Mouse (Mus musculus) heart, adult 2 months (tissue): Measurements from ENCODE around the gene Lrrc4.

Experiments
- CTCF ChIP-seq: fragments of 200-600 bp; IDR thresholded peaks from 2 replicates; pipeline ENCODE4 v1.8.1; 2022; ENCODE audit warnings: antibody characterized with exemption, mild to moderate bottlenecking, moderate library complexity
- EP300 ChIP-seq: fragments of 200-500 bp; IDR thresholded peaks from 2 replicates; pipeline ENCODE4 v1.6.1; 2011; ENCODE audit warnings: low read depth, low read length, control low read depth; ENCODE audit not compliant: insufficient read depth
- POLR2A ChIP-seq: fragments of 200-500 bp; IDR thresholded peaks from 2 replicates; pipeline ENCODE4 v1.6.1; 2011; ENCODE audit warnings: mild to moderate bottlenecking, low read depth, low read length, control low read depth; ENCODE audit not compliant: insufficient read depth

DNA sequence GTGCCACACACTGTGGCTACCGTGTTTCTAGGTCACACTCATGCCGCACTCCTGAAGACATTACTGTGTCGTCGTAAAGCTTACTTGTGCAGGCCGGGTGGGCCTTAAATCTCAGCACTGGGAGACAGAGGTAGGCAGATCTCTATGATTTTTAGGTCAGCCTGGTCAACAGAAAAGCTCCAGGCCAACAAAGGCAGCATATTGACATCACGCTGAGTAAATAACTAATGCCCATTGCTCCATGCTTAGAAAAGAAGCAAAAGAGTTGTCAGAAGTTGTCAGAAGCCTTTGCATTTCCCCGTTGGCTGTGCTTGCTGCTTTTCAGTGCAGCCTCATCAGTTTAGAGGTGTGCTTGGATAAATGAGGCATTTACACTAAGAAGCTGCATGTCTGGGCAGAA is 94.9 kb downstream of the Lrrc4 start:
- TF ChIP-seq CTCF, result no peak
- TF ChIP-seq POLR2A, result no peak
- no peak for TF ChIP-seq EP300
